Mouse (Mus musculus) neutrophil, adult 5-6 weeks (primary cell): ENCODE data around the gene Disp2. TPM values are rescaled to one million over a fixed set of nuclear protein-coding genes. Genes with fewer than 3 reads are reported as not detected.
A peak's percentile ranks its signal among the peaks of the same experiment; 100 is the strongest.

ENCODE experiments used
- ATAC-seq: fragments of 151-379, 151-347 bp; 2 replicates; pipeline ENCODE4 v1.8.0; 2017; ENCODE audit warnings: mild to moderate bottlenecking, moderate TSS enrichment; ENCODE audit not compliant: insufficient number of reproducible peaks, poor library complexity, low FRiP score, severe bottlenecking; ENCODE audit errors: extremely low read depth
- total RNA-seq: library from RNA; stranded (forward); fragments of 200-1000 nt; gene quantifications from 2 replicates; pipeline ENCODE4 v1.2.3, GENCODE M21; 2017

Gene Disp2
- total RNA-seq, 1 experiment from 2014 or later = not detected

DNA sequence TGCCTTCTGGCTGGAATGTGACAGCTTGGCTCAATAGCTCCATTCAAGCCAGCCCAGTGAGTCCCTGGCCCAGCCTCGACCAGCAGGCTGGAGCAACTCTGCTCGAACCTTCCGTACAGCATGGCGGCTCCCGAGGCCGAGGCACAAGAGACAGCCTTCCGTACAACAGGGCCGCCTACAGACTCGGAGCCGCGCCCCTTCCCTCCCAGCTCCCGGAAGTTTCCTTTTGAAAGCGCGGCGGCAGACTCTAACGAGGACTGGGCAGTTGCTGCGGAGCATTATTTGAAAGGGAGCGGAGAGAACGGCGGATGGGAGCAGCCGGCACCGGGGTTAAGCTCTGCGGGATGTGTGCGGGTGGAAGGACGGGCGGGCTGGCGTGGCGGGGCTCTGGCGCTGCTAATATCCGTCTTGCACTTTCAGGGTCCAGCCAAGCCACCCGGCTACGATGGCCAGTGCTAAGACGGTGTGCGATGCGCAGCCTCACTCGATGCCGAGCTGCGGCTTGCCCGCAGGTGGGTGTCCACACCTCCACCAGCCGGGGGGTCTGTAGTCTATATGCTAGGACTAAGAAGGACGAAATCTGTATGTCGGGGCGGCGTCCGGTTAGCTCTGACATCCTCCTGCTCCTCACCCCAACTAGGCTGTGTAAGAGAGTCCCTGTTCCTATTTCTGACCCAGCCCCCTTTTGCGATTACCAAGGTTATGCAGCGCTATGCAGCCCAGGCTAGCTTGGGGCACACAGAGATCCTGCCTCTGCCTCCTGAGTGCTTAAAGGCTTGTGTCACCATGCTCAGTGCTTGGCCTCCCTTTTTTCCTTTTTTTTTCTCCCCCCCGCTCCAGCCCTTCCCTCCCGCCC is 34.7 kb downstream of the Disp2 start, which contains the start of gene Knstrn:
Knstrn (plus strand) TSS at position 23 of the 856 bp plus-strand sequence.
- peak; percentile 99 for ATAC-seq

DNA sequence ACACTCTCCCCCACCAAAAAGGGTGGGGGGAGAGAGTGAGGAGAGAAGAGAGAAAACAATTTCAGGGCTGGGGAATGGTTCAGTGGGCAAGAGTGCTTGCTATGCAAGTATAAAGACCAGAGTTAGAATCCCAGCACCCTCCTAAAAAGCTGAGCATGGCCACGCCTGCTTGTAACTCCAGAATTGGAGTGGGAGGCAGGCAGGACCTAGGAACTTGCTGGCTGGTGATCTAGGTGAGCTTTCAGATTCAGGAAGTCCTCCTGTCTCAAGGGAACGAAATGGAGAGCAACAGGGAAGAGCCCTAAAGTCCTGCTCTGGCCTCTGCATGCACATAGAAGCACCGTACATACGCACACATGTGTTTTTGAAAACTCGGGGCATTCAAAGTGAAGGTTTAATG is 43.3 kb downstream of the Disp2 start:
- no peak for ATAC-seq

DNA sequence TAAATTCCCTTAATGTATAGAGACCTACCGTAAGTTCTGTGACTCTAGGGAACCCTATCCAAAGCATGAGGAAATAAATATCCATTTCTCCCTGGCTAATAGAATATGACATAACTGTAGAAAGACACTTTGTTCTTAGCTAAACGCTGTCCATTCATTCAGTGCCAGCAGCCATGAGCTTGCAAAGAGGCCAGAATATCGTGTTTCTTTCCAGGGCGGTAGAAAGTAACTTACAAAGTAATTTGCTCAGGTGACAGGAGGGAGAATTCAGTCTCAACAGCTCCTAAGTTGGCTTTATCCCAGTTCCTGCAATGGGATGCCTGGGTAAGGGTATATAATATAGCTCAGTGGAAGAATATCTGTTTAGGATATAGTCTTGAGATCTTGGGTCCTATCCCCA is 44.9 kb downstream of the Disp2 start:
- no peak for ATAC-seq

DNA sequence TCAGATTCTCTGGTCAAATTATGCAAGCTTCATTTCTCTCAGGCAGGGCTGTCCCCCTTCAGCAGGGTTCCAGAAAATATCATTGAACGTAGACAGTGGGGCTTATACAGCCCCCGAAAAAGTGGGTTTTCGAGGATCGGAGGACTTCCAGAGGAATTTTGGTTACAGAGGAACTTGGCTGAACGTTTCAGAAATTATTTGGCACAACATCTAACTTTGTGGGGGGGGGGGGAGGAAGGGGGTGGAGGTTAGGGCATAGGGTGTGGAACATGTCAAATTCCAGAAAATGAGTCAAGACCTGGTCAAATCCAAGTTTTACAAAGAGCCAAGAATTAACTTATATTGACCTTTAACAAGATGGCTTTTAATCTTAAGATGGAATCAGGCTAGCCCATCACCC is 49.6 kb downstream of the Disp2 start:
- ATAC-seq = no peak

DNA sequence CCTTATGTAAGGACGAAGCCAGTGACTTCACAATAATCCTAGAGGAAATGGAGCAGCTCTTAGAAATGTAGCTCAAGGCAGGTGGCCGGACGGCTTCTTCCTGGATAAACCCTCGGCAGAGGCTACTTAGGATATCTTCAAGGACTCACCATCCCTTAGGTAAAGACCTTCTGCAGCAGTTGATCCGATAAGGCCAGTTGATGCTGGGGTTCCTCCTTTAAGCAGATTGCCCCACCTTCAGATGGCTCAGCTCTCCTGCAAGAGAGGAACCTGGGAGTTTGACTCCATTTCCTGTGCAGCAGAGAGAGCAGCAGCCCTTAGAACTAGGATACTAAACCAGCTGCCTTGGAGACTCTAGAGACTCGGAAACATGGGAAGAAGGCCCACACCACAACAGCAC is 54.5 kb downstream of the Disp2 start:
- no peak for ATAC-seq

DNA sequence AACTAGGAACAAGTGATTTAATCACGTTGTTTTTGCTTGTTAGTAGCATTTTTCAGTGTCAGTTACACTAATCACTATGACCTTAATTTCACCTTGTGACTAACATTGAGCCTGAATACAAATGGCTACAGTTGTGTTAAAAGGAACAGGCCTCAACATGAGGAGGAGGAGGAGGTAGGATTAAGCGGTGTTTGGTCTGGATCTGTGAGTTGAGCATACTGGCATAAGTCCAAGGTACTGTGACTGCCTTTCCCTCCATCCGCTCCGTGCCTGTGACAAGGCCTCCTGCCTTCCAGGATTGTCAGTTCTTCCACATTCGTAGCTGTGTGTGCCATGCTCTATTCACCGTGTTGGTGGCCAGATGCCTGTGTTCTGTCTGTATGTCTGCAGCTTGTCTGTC is 55.6 kb downstream of the Disp2 start:
- no peak for ATAC-seq

GRCm38 (mm10) chr2:118838330-118838729 is 58.8 kb downstream of the Disp2 start:
- ATAC-seq = no peak

GRCm38 (mm10) chr2:118841186-118841585 is 61.7 kb downstream of the Disp2 start:
- ATAC-seq = no peak

DNA sequence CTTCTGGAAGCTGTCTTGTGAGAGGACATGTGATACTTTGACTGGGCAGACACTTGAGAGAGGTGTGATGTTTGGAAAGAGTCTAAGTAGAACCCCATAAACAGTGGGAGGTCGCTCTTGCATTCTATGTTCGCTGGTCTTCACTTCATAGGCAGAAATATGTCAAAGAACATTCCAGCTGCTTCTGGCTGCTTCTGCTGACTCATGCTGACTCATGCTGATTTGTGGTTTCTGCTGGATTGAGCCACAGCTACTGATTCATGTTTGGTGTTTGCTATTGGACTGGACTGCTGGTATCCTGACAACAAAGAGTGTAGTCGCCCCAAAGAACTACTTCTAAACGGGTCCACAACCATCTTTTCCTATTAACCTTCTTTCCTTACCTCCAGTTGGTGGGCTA is 62.3 kb downstream of the Disp2 start:
- no peak for ATAC-seq

DNA sequence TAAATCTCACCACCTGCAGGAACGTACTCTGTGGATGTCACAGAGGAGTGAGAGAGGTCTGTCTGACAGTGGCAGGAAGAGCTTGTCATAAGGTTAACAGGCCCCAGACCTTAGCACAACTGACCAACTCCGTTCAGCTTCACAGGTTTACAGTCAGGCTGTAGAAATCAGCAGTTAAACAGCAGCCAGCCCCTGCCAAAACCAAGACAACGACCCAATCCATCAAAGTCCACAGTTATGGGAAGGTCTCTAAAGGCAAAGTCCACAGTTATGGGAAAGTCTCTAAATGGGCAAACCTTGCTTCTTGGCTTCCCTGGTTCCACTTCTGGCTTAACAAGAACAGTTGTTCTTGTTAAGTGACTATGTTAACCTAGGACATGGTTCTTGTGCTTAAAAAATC is 64.9 kb downstream of the Disp2 start:
- ATAC-seq = no peak

- ATAC-seq = peak; percentile 23; the same call in 1 of the 2 replicates
These were observed 66.7 kb downstream of the Disp2 start for GRCm38 (mm10) chr2:118846246-118846645.

DNA sequence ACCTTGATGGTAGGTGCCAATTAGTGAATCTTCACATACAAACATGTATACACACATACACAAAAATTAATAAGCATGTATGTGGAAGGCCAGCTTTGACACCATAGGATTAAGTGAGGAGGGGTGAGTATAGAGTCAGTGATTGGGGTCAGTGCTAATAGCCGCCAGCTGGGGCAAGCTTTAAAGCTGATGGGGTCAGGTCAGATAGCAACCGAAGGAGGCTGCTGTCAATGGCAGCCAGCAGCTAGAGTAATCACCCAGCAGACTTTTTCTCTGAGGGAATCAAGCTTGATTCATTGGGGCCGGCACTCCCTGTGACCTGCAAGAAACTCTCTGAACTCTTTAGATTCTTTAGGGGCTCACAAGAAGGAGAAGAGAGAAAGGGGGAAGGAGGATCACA is 72.2 kb downstream of the Disp2 start:
- no peak for ATAC-seq

Other genes with a start within 250 kb of the Disp2 start
- gene Bmf, start 230.0 kb upstream of the Disp2 start, total RNA-seq = 34.7 and 35.5 TPM in 2 replicates
- 3.8 and 5.0 TPM in 2 replicates for gene Bub1b, start 181.5 kb upstream of the Disp2 start, total RNA-seq
- 0.23 and 0.25 TPM in 2 replicates for gene Pak6, start 116.4 kb upstream of the Disp2 start, total RNA-seq
- 0.74 and 1.2 TPM in 2 replicates for gene Ankrd63, start 75.8 kb upstream of the Disp2 start, total RNA-seq
- 87.3 and 90.5 TPM in 2 replicates for gene Plcb2, start 51.3 kb upstream of the Disp2 start, total RNA-seq
- gene Inafm2, start 34.0 kb upstream of the Disp2 start, total RNA-seq = 19.8 and 20.9 TPM in 2 replicates
- gene Ccdc9b, start 17.1 kb upstream of the Disp2 start, total RNA-seq = not detected in 2 replicates
- gene Phgr1, start 7.0 kb upstream of the Disp2 start, total RNA-seq = not detected in 2 replicates
- 10.7 and 13.2 TPM in 2 replicates for gene Knstrn, start 34.3 kb downstream of the Disp2 start, total RNA-seq
- 36.6 and 47.0 TPM in 2 replicates for gene Ivd, start 82.2 kb downstream of the Disp2 start, total RNA-seq
- gene Bahd1, start 120.7 kb downstream of the Disp2 start, total RNA-seq = 15.2 and 16.2 TPM in 2 replicates
- 0.81 and 2.2 TPM in 2 replicates for gene Chst14, start 146.8 kb downstream of the Disp2 start, total RNA-seq
- 9.0 and 10.9 TPM in 2 replicates for gene Ccdc32, start 249.7 kb downstream of the Disp2 start, total RNA-seq